Mouse (Mus musculus) embryonic facial prominence, embryonic 13.5 days (tissue): ENCODE results near the gene Sp100. TPM values are rescaled to one million over a fixed set of nuclear protein-coding genes. Genes with fewer than 3 reads are reported as not detected.
A peak's percentile ranks its signal among the peaks of the same experiment; 100 is the strongest.

Source experiments
- ATAC-seq: fragments of 200-750 bp; cut with Nextera tagmentation; 2 replicates; pipeline ENCODE4 v1.8.0; 2017; ENCODE audit warnings: low read depth; ENCODE audit not compliant: insufficient number of reproducible peaks, insufficient read depth, low FRiP score, low TSS enrichment
- H3K27ac ChIP-seq: fragments of 300-500 bp; sonication (generic); 2 replicates; pipeline ENCODE4 v1.5.1; 2015; ENCODE audit warnings: moderate library complexity, mild to moderate bottlenecking, inconsistent platforms
- H3K27me3 ChIP-seq: fragments of 300-500 bp; sonication (generic); 2 replicates; pipeline ENCODE4 v1.6.1; 2015; ENCODE audit warnings: mild to moderate bottlenecking, inconsistent platforms
- H3K36me3 ChIP-seq: fragments of 300-500 bp; sonication (generic); 2 replicates; pipeline ENCODE4 v1.6.1; 2015; ENCODE audit warnings: mild to moderate bottlenecking, inconsistent platforms
- H3K4me1 ChIP-seq: fragments of 300-500 bp; sonication (generic); 2 replicates; pipeline ENCODE4 v1.6.1; 2015; ENCODE audit warnings: inconsistent platforms
- H3K4me2 ChIP-seq: fragments of 300-500 bp; sonication (generic); 2 replicates; pipeline ENCODE4 v1.6.1; 2015; ENCODE audit warnings: moderate library complexity, mild to moderate bottlenecking, inconsistent platforms
- H3K4me3 ChIP-seq: fragments of 300-500 bp; sonication (generic); 2 replicates; pipeline ENCODE4 v1.5.1; 2015; ENCODE audit warnings: mild to moderate bottlenecking, inconsistent platforms
- H3K9ac ChIP-seq: fragments of 300-500 bp; sonication (generic); 2 replicates; pipeline ENCODE4 v1.6.1; 2015; ENCODE audit warnings: mild to moderate bottlenecking, inconsistent platforms
- H3K9me3 ChIP-seq: fragments of 300-500 bp; sonication (generic); 2 replicates; pipeline ENCODE4 v1.6.1; 2016; ENCODE audit warnings: inconsistent platforms
- WGBS: fragments of 180-500 bp; shearing (Covaris S2); methylation state at CpG from one replicate; pipeline ENCODE4 v1.1.7; 2015; ENCODE audit warnings: mixed read lengths; 5-methylcytosine and 5-hydroxymethylcytosine counted together
- microRNA-seq: library from miRNA; unstranded; fragments of <30 nt; microRNA quantifications from one replicate; pipeline ENCODE4, GENCODE M21; 2016
- polyA plus RNA-seq: library from polyadenylated mRNA; unstranded; fragments of >200 nt; fragmentation: Nextera tagmentation; extraction: Ambion mirVana; gene quantifications from 2 replicates; pipeline ENCODE4 v1.2.1, GENCODE M21; 2015

Gene Sp100
- polyA plus RNA-seq, 1 experiment from 2014 or later, result 1.0 TPM

- Histone ChIP-seq H3K9ac (peak overlapping the region; percentile 32; the same call in 1 of the 2 replicates), H3K27me3 (no peaks in the 10 kb centered on the region), H3K9me3 (no peaks in the 10 kb centered on the region), H3K36me3 (no peaks in the 10 kb centered on the region), H3K4me2 (no peak overlapping the region), H3K4me3 (no peak overlapping the region), H3K27ac (peak overlapping the region; percentile 78), H3K4me1 (peaks cover 11% of the 10 kb centered on the region)
- WGBS, result 71% methylated on average over 11 of the region's 11 CpGs
- ATAC-seq, result peak; percentile 28; the same call in 1 of the 2 replicates
Observed at GRCm38 (mm10) chr1:85751932-85752680, 102.3 kb downstream of the Sp100 start.

- Histone ChIP-seq H3K9me3 (no peaks in the 10 kb centered on the region), H3K9ac (no peak overlapping the region), H3K27me3 (no peaks in the 10 kb centered on the region), H3K4me3 (no peak overlapping the region), H3K4me1 (no peaks in the 10 kb centered on the region), H3K4me2 (peak overlapping the region; percentile 26; the same call in 1 of the 2 replicates), H3K36me3 (no peaks in the 10 kb centered on the region), H3K27ac (no peak overlapping the region; the same call in 1 of the 2 replicates)
- ATAC-seq, result no peak
- 71% methylated on average over 6 of the region's 6 CpGs for WGBS
Observed at GRCm38 (mm10) chr1:85757531-85758230, 107.9 kb downstream of the Sp100 start.

GRCm38 (mm10) chr1:85758231-85758968, 108.6 kb downstream of the Sp100 start:
- H3K27me3 ChIP-seq, result no peaks in the 10 kb centered on the region
- H3K9me3 ChIP-seq, result no peaks in the 10 kb centered on the region
- H3K4me3 ChIP-seq, result no peak overlapping the region
- peak overlapping the region; percentile 39 for H3K27ac ChIP-seq
- 0 out of 2 replicates have a peak overlapping the region, but pooled peaks have one; percentile 36 for H3K9ac ChIP-seq
- H3K4me2 ChIP-seq, result peak overlapping the region; percentile 26
- H3K4me1 ChIP-seq, result no peaks in the 10 kb centered on the region
- no peaks in the 10 kb centered on the region for H3K36me3 ChIP-seq
- ATAC-seq, result peak; percentile 75; the same call in 1 of the 2 replicates
- 25% methylated on average over 14 of the region's 14 CpGs for WGBS

GRCm38 (mm10) chr1:85758969-85759293, 109.1 kb downstream of the Sp100 start:
- Histone ChIP-seq H3K36me3 (no peaks in the 10 kb centered on the region), H3K4me2 (no peak overlapping the region), H3K9ac (no peak overlapping the region), H3K9me3 (no peaks in the 10 kb centered on the region), H3K27ac (peak overlapping the region; percentile 39; the same call in 1 of the 2 replicates), H3K4me1 (no peaks in the 10 kb centered on the region), H3K4me3 (no peak overlapping the region), H3K27me3 (no peaks in the 10 kb centered on the region)
- ATAC-seq, result no peak
- 9% methylated on average over 1 of the region's 1 CpGs for WGBS

Small RNAs within 50 kb of the gene (microRNA-seq; reads per million reads assigned to microRNA genes)
- not detected for gene Mir8096

Other genes with a start within 250 kb of the Sp100 start
- gene G530012D18Rik, start 74.3 kb upstream of the Sp100 start, polyA plus RNA-seq, result not detected in 2 replicates
- 1.1 and 1.2 TPM in 2 replicates for gene Sp110, start 51.2 kb upstream of the Sp100 start, polyA plus RNA-seq
- gene Sp140, start 49.6 kb upstream of the Sp100 start, polyA plus RNA-seq, result 1.2 and 1.3 TPM in 2 replicates
- gene A630001G21Rik, start 128.7 kb downstream of the Sp100 start, polyA plus RNA-seq, result 1.8 and 2.2 TPM in 2 replicates
- 29.2 and 31.7 TPM in 2 replicates for gene Cab39, start 143.5 kb downstream of the Sp100 start, polyA plus RNA-seq
- 282 and 288 TPM in 2 replicates for gene Itm2c, start 244.3 kb downstream of the Sp100 start, polyA plus RNA-seq